Mouse (Mus musculus) intestine, embryonic 16.5 days (tissue): ENCODE data around the gene Mrpl47. TPM values are rescaled to one million over a fixed set of nuclear protein-coding genes. Genes with fewer than 3 reads are reported as not detected.
"Not testable (repeated sequence)": the region's sequence is repeated elsewhere in the genome, so short reads cannot be mapped to it uniquely, and the experiment has no call there.

Experiments
- ATAC-seq: fragments of 200-750 bp; cut with Nextera tagmentation; 2 replicates; pipeline ENCODE4 v1.8.0; 2017; ENCODE audit warnings: moderate TSS enrichment, moderate library complexity
- H3K27ac ChIP-seq: fragments of 300-500 bp; sonication (generic); 2 replicates; pipeline ENCODE4 v1.5.1; 2014; ENCODE audit warnings: mild to moderate bottlenecking, low read length
- H3K27me3 ChIP-seq: fragments of 300-500 bp; sonication (generic); replicated peaks from 2 replicates; pipeline ENCODE4 v1.6.1; 2014; ENCODE audit warnings: low read length, control low read depth, mixed read lengths; ENCODE audit not compliant: control insufficient read depth, insufficient read depth
- H3K36me3 ChIP-seq: fragments of 300-500 bp; sonication (generic); 2 replicates; pipeline ENCODE4 v1.6.1; 2014; ENCODE audit warnings: low read length, control low read depth; ENCODE audit not compliant: control insufficient read depth, insufficient read depth
- H3K4me1 ChIP-seq: fragments of 300-500 bp; sonication (generic); 2 replicates; pipeline ENCODE4 v1.6.1; 2014; ENCODE audit warnings: low read length, control low read depth, mixed read lengths; ENCODE audit not compliant: control insufficient read depth, insufficient read depth
- H3K4me2 ChIP-seq: fragments of 300-500 bp; sonication (generic); 2 replicates; pipeline ENCODE4 v1.6.1; 2014; ENCODE audit warnings: low read depth, low read length, control low read depth
- H3K4me3 ChIP-seq: fragments of 300-500 bp; sonication (generic); 2 replicates; pipeline ENCODE4 v1.5.1; 2014; ENCODE audit warnings: mild to moderate bottlenecking, low read length
- H3K9ac ChIP-seq: fragments of 300-500 bp; sonication (generic); 2 replicates; pipeline ENCODE4 v1.6.1; 2014; ENCODE audit warnings: low read depth, low read length
- H3K9me3 ChIP-seq: fragments of 300-500 bp; sonication (generic); 2 replicates; pipeline ENCODE4 v1.6.1; 2016; ENCODE audit warnings: low read length, control low read depth; ENCODE audit not compliant: control insufficient read depth
- WGBS: fragments of 180-500 bp; shearing (Covaris S2); extraction: QIAGEN DNeasy Blood & Tissue Kit; methylation state at CpG from one replicate; pipeline ENCODE4 v1.1.7; 2014; 5-methylcytosine and 5-hydroxymethylcytosine counted together
- polyA plus RNA-seq: library from polyadenylated mRNA; unstranded; fragments of >200 nt; fragmentation: Nextera tagmentation; extraction: Ambion mirVana; gene quantifications from 2 replicates; pipeline ENCODE4 v1.2.1, GENCODE M21; 2015

Mrpl47 gene
- polyA plus RNA-seq, 1 experiment from 2014 or later: 39.4 TPM

- WGBS: 91% methylated on average over 6 of the region's 6 CpGs
- Histone ChIP-seq H3K27me3 (no peaks in the 10 kb centered on the region), H3K36me3 (peaks cover 9% of the 10 kb centered on the region; the same call in 1 of the 2 replicates)
Measured at GRCm38 (mm10) chr3:32745001-32745400, 7.6 kb upstream of the Mrpl47 start.

DNA sequence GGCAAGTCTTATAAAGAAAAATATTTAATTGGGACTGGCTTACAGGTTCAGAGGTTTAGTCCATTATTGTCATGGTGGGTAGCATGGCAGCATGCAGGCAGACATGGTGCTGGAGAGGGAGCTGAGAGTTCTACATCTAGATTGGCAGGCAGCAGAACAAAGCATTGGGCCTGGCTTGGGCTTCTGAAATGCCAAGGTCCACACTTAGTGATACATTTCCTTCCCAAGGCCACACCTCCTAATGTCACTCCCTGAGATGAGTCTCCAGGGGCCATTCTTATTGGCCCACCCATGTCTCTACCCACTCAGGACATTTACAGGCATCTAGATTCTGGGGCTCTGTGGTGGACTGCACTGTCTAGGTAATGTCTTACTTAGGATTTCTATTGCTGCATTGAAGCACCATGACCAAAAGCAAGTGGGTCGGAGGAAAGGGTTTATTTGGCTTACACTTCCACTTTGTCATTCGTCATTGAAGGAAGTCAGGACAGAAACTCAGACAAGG lies 4.9 kb upstream of the Mrpl47 start:
- WGBS: 79% methylated on average over 2 of the region's 2 CpGs
- peaks cover 10% of the 10 kb centered on the region; the same call in 1 of the 2 replicates for H3K4me1 ChIP-seq
- H3K27ac ChIP-seq: no peak overlapping the region
- H3K9ac ChIP-seq: no peak overlapping the region
- peaks cover 6% of the 10 kb centered on the region; the same call in 1 of the 2 replicates for H3K36me3 ChIP-seq
- no peaks in the 10 kb centered on the region for H3K27me3 ChIP-seq
- no peak overlapping the region for H3K4me3 ChIP-seq
- ATAC-seq: no peak
- no peak overlapping the region for H3K4me2 ChIP-seq
- no peaks in the 10 kb centered on the region for H3K9me3 ChIP-seq

More at GRCm38 (mm10) chr3:32745001-32745400, 7.6 kb upstream of the Mrpl47 start:
- Histone ChIP-seq H3K9ac (no peak overlapping the region), H3K27ac (no peak overlapping the region), H3K4me2 (no peak overlapping the region), H3K4me3 (no peak overlapping the region), H3K9me3 (no peaks in the 10 kb centered on the region), H3K4me1 (no peaks in the 10 kb centered on the region)
- no peak for ATAC-seq

DNA sequence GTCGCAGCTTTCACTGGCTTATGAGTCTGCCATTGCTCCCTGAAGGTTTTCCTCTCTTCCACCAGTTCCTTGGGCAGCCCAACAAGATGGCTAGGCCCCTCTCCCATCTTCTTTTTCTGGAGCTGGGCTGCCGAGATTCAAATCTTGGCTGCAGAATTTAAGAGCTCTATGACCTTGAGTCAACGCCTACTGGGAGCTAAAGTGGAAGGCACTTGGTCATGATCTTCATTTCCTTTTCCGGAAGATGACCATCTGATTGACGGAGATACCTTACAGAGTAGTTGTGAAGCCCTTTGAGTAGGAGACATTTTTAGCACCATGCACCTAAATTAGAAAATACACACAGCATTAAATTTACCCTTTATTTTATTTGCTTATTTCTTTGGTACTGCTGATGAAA lies 1.1 kb upstream of the Mrpl47 start:
- Histone ChIP-seq H3K36me3 (no peaks in the 10 kb centered on the region), H3K4me3 (no peak overlapping the region), H3K9ac (no peak overlapping the region), H3K27me3 (no peaks in the 10 kb centered on the region), H3K9me3 (no peaks in the 10 kb centered on the region), H3K4me2 (no peak overlapping the region; the same call in 1 of the 2 replicates), H3K4me1 (peaks cover 10% of the 10 kb centered on the region; the same call in 1 of the 2 replicates), H3K27ac (no peak overlapping the region)
- ATAC-seq: no peak
- 91% methylated on average over 5 of the region's 5 CpGs for WGBS

DNA sequence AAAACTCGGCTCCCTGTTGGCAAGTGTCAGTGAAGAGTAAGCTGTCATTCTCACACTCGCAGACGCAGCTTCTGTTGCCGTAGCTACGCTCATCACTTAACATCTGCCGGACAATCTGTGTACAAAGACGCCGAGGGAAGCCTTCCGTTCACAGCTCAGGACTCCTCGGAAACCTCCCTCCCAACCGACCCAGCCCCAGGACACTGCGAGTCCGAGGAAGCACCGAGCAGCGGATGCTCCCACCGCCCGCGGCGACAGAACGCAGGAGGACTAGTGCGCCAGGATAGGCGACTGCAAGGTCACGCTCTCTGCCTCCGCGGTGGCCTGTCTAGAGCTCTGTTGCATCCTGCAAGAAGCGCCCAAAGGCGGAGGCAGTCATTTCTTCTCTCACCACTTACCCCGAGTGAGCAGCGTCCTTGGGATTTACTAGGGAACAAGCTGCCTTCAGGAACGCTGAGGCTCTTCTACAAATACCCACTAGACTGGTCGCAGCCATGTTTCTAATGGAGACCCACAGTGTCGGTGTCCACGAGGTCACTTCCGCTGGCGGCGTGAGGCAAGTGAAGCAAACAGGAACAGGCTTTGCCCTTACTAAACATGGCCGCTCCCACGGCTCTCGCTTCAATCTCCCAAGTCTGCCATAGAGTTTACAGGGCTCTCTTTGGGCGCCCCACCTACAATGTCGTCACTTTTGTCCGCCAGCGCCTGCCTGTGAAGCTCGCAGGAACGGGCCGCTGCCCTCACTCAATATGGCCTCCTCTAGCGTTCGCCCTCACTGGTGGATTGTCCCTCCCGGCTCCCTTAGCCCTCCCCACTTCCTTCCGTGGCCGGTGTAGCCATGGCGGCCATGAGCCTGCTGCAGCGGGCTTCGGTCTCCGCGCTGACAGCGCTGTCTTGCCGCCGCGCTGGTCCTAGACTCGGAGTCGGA lies 897 bp downstream of the Mrpl47 start, which contains the start of gene Ndufb5:
TSS of gene Ndufb5 (plus strand) at position 747 of the 928 bp plus-strand sequence.
- Histone ChIP-seq H3K9me3 (no peaks in the 10 kb centered on the region), H3K27ac (peak within 1 kb of the TSS; percentile 82), H3K4me2 (peak within 1 kb of the TSS; percentile 61), H3K9ac (peak within 1 kb of the TSS; percentile 91), H3K4me3 (peak within 1 kb of the TSS; percentile 89), H3K4me1 (peaks cover 10% of the 10 kb centered on the region; the same call in 1 of the 2 replicates), H3K27me3 (no peaks in the 10 kb centered on the region), H3K36me3 (no peaks in the 10 kb centered on the region)
- peak; percentile 98 for ATAC-seq
- WGBS: under 1% methylated on average over 62 of the region's 62 CpGs

GRCm38 (mm10) chr3:32727861-32728260 lies 9.5 kb downstream of the Mrpl47 start:
- peaks cover 33% of the 10 kb centered on the region for H3K36me3 ChIP-seq
- H3K9me3 ChIP-seq: no peaks in the 10 kb centered on the region
- 90% methylated on average over 4 of the region's 4 CpGs for WGBS
- ATAC-seq: no peak
- H3K4me2 ChIP-seq: no peak overlapping the region
- H3K9ac ChIP-seq: no peak overlapping the region
- no peaks in the 10 kb centered on the region for H3K27me3 ChIP-seq
- no peak overlapping the region for H3K4me3 ChIP-seq
- no peak overlapping the region for H3K27ac ChIP-seq
- H3K4me1 ChIP-seq: no peaks in the 10 kb centered on the region

DNA sequence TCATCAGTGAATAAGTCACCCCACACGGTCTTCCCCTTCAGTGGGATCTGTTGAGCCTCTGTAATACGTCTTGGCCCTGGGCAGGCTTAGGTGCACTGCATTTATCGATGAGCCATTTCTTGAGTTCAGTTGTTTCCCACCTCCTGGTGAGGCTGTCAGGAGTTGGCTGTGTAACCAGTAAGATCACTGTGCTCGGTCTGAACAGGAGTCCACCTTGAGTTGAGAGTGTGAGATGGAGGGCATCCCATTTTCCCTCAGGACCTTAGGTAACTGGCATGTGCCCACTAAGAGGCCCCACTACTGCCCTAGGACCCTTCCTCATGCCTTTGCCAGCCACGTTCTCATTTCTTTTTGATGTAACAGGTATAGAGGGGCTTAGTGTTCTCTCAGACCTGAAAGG lies 11.5 kb downstream of the Mrpl47 start:
- Histone ChIP-seq H3K27me3 (no peaks in the 10 kb centered on the region), H3K4me2 (no peak overlapping the region), H3K4me3 (no peak overlapping the region), H3K27ac (no peak overlapping the region), H3K36me3 (peaks cover 34% of the 10 kb centered on the region), H3K9ac (no peak overlapping the region), H3K9me3 (no peaks in the 10 kb centered on the region), H3K4me1 (no peaks in the 10 kb centered on the region)
- WGBS: 86% methylated on average over 5 of the region's 5 CpGs
- no peak for ATAC-seq

GRCm38 (mm10) chr3:32724191-32724590 lies 13.2 kb downstream of the Mrpl47 start:
- ATAC-seq: no peak
- no peaks in the 10 kb centered on the region for H3K4me1 ChIP-seq
- H3K27me3 ChIP-seq: no peaks in the 10 kb centered on the region
- no peak overlapping the region for H3K9ac ChIP-seq
- H3K4me3 ChIP-seq: no peak overlapping the region
- no peak overlapping the region for H3K27ac ChIP-seq
- H3K36me3 ChIP-seq: peaks cover 34% of the 10 kb centered on the region
- no peaks in the 10 kb centered on the region for H3K9me3 ChIP-seq
- H3K4me2 ChIP-seq: no peak overlapping the region
- 94% methylated on average over 7 of the region's 7 CpGs for WGBS

GRCm38 (mm10) chr3:32718271-32718670 lies 19.1 kb downstream of the Mrpl47 start:
- H3K4me1 ChIP-seq: no peaks in the 10 kb centered on the region
- no peak for ATAC-seq
- WGBS: 92% methylated on average over 5 of the region's 5 CpGs
- H3K27me3 ChIP-seq: no peaks in the 10 kb centered on the region
- no peak overlapping the region for H3K27ac ChIP-seq
- H3K36me3 ChIP-seq: peaks cover 22% of the 10 kb centered on the region
- H3K9me3 ChIP-seq: no peaks in the 10 kb centered on the region
- no peak overlapping the region for H3K4me2 ChIP-seq
- no peak overlapping the region for H3K4me3 ChIP-seq
- no peak overlapping the region for H3K9ac ChIP-seq

DNA sequence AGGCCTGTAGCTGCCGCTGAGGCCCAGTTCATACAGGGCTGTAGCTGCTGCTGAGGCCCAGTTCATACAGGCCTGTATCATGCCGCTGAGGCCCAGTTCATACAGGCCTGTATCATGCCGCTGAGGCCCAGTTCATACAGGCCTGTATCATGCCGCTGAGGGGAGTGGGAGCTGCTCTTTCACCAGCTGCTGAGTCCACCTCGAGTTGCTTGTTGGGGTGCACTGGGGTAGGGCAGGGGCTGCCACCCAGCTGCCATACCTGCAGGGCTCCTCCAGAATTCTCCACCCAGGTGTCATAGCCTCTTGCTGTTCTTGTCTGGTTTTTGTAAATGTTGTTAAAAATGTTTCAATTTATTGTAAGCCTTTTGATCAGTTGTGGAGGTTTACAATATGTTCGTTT lies 20.0 kb downstream of the Mrpl47 start:
- not testable (repeated sequence) for H3K27ac ChIP-seq, H3K4me1 ChIP-seq, H3K4me2 ChIP-seq, H3K27me3 ChIP-seq, ATAC-seq, H3K9me3 ChIP-seq, H3K9ac ChIP-seq, H3K4me3 ChIP-seq
- WGBS: 91% methylated on average over 6 of the region's 6 CpGs
- peaks cover 20% of the 10 kb centered on the region for H3K36me3 ChIP-seq
